Mouse (Mus musculus) neural tube, embryonic 12.5 days (tissue): ENCODE data around the gene Gm9918. TPM values are rescaled to one million over a fixed set of nuclear protein-coding genes. Genes with fewer than 3 reads are reported as not detected.

Experiments
- ATAC-seq: fragments of 200-750 bp; cut with Nextera tagmentation; 2 replicates; pipeline ENCODE4 v1.8.0; 2017; ENCODE audit warnings: low read depth, mild to moderate bottlenecking, moderate TSS enrichment, moderate library complexity; ENCODE audit not compliant: low FRiP score
- H3K27ac ChIP-seq: fragments of 300-500 bp; sonication (generic); 2 replicates; pipeline ENCODE4 v1.5.1; 2016
- H3K27me3 ChIP-seq: fragments of 300-500 bp; sonication (generic); replicated peaks from 2 replicates; pipeline ENCODE4 v1.6.1; 2016; ENCODE audit warnings: mild to moderate bottlenecking
- H3K36me3 ChIP-seq: fragments of 300-500 bp; sonication (generic); 2 replicates; pipeline ENCODE4 v1.6.1; 2016; ENCODE audit warnings: mild to moderate bottlenecking
- H3K4me1 ChIP-seq: fragments of 300-500 bp; sonication (generic); 2 replicates; pipeline ENCODE4 v1.6.1; 2016
- H3K4me2 ChIP-seq: fragments of 300-500 bp; sonication (generic); replicated peaks from 2 replicates; pipeline ENCODE4 v1.6.1; 2016; ENCODE audit warnings: mild to moderate bottlenecking
- H3K4me3 ChIP-seq: fragments of 300-500 bp; sonication (generic); 2 replicates; pipeline ENCODE4 v1.5.1; 2016
- H3K9ac ChIP-seq: fragments of 300-500 bp; sonication (generic); 2 replicates; pipeline ENCODE4 v1.6.1; 2016; ENCODE audit warnings: mild to moderate bottlenecking
- H3K9me3 ChIP-seq: fragments of 300-500 bp; sonication (generic); 2 replicates; pipeline ENCODE4 v1.6.1; 2016; ENCODE audit warnings: mild to moderate bottlenecking
- WGBS: fragments of 180-500 bp; shearing (Covaris S2); methylation state at CpG from one replicate; pipeline ENCODE4 v1.1.7; 2016; 5-methylcytosine and 5-hydroxymethylcytosine counted together
- polyA plus RNA-seq: library from polyadenylated mRNA; unstranded; fragments of >200 nt; fragmentation: Nextera tagmentation; extraction: Ambion mirVana; gene quantifications from 2 replicates; pipeline ENCODE4 v1.2.1, GENCODE M21; 2016

The Gm9918 gene
- polyA plus RNA-seq, 1 experiment from 2014 or later: 0.23 TPM

GRCm38 (mm10) chr15:102238543-102239259, 31.7 kb upstream of the Gm9918 start:
- ATAC-seq: peak; percentile 39; the same call in 1 of the 2 replicates
- Histone ChIP-seq H3K9ac (no peak overlapping the region), H3K9me3 (no peaks in the 10 kb centered on the region), H3K4me3 (no peak overlapping the region), H3K4me2 (no peak overlapping the region), H3K36me3 (0 out of 2 replicates have a peak, but pooled peaks cover 4% of the 10 kb centered on the region), H3K27ac (no peak overlapping the region), H3K27me3 (peaks cover 18% of the 10 kb centered on the region), H3K4me1 (peaks cover 9% of the 10 kb centered on the region)
- WGBS: 90% methylated on average over 14 of the region's 14 CpGs

- peak; percentile 86 for ATAC-seq
- H3K4me2 ChIP-seq: no peak overlapping the region
- WGBS: 15% methylated on average over 9 of the region's 9 CpGs
- H3K9ac ChIP-seq: no peak overlapping the region
- H3K36me3 ChIP-seq: 0 out of 2 replicates have a peak, but pooled peaks cover 4% of the 10 kb centered on the region
- H3K27ac ChIP-seq: no peak overlapping the region
- H3K9me3 ChIP-seq: no peaks in the 10 kb centered on the region
- H3K4me3 ChIP-seq: no peak overlapping the region
- peaks cover 23% of the 10 kb centered on the region for H3K27me3 ChIP-seq
- H3K4me1 ChIP-seq: peaks cover 15% of the 10 kb centered on the region
Measured at GRCm38 (mm10) chr15:102239260-102239590, 31.1 kb upstream of the Gm9918 start.

- WGBS: 78% methylated on average over 11 of the region's 11 CpGs
- no peak overlapping the region for H3K9ac ChIP-seq
- 0 out of 2 replicates have a peak, but pooled peaks cover 4% of the 10 kb centered on the region for H3K36me3 ChIP-seq
- ATAC-seq: no peak
- H3K27me3 ChIP-seq: peaks cover 28% of the 10 kb centered on the region
- peaks cover 19% of the 10 kb centered on the region for H3K4me1 ChIP-seq
- H3K27ac ChIP-seq: no peak overlapping the region
- no peak overlapping the region for H3K4me2 ChIP-seq
- H3K9me3 ChIP-seq: no peaks in the 10 kb centered on the region
- no peak overlapping the region for H3K4me3 ChIP-seq
Measured at GRCm38 (mm10) chr15:102239851-102240250, 30.5 kb upstream of the Gm9918 start.

GRCm38 (mm10) chr15:102240607-102241006, 29.8 kb upstream of the Gm9918 start:
- Histone ChIP-seq H3K27me3 (peaks cover 35% of the 10 kb centered on the region), H3K9me3 (no peaks in the 10 kb centered on the region), H3K4me3 (no peak overlapping the region), H3K36me3 (0 out of 2 replicates have a peak, but pooled peaks cover 1% of the 10 kb centered on the region), H3K9ac (no peak overlapping the region), H3K27ac (no peak overlapping the region), H3K4me2 (no peak overlapping the region), H3K4me1 (peaks cover 26% of the 10 kb centered on the region)
- ATAC-seq: no peak
- 81% methylated on average over 4 of the region's 4 CpGs for WGBS

GRCm38 (mm10) chr15:102242404-102243228, 27.7 kb upstream of the Gm9918 start:
- no peaks in the 10 kb centered on the region for H3K9me3 ChIP-seq
- peak overlapping the region; percentile 44; the same call in 1 of the 2 replicates for H3K4me2 ChIP-seq

GRCm38 (mm10) chr15:102243229-102244190, 26.9 kb upstream of the Gm9918 start:
- ATAC-seq: no peak
- H3K4me1 ChIP-seq: peaks cover 48% of the 10 kb centered on the region
- H3K9ac ChIP-seq: peak overlapping the region; percentile 38; the same call in 1 of the 2 replicates
- peak overlapping the region; percentile 44 for H3K4me2 ChIP-seq
- H3K9me3 ChIP-seq: no peaks in the 10 kb centered on the region
- 0 out of 2 replicates have a peak overlapping the region, but pooled peaks have one; percentile 7 for H3K4me3 ChIP-seq
- H3K27ac ChIP-seq: no peak overlapping the region
- 9% methylated on average over 22 of the region's 22 CpGs for WGBS
- peaks cover 52% of the 10 kb centered on the region for H3K27me3 ChIP-seq
- no peaks in the 10 kb centered on the region for H3K36me3 ChIP-seq

More at GRCm38 (mm10) chr15:102242404-102243228, 27.7 kb upstream of the Gm9918 start:
- Histone ChIP-seq H3K27ac (no peak overlapping the region), H3K4me3 (no peak overlapping the region), H3K36me3 (no peaks in the 10 kb centered on the region), H3K4me1 (peaks cover 40% of the 10 kb centered on the region), H3K27me3 (peaks cover 45% of the 10 kb centered on the region), H3K9ac (no peak overlapping the region)
- 25% methylated on average over 12 of the region's 12 CpGs for WGBS
- no peak for ATAC-seq

- no peak overlapping the region for H3K27ac ChIP-seq
- peak overlapping the region; percentile 56 for H3K4me3 ChIP-seq
- 0 out of 2 replicates have a peak overlapping the region, but pooled peaks have one; percentile 61 for H3K9ac ChIP-seq
- H3K27me3 ChIP-seq: peaks cover 57% of the 10 kb centered on the region
- H3K36me3 ChIP-seq: no peaks in the 10 kb centered on the region
- H3K4me1 ChIP-seq: peaks cover 55% of the 10 kb centered on the region
- H3K9me3 ChIP-seq: no peaks in the 10 kb centered on the region
- no peak for ATAC-seq
- WGBS: 6% methylated on average over 19 of the region's 19 CpGs
- peak overlapping the region; percentile 97 for H3K4me2 ChIP-seq
Measured at GRCm38 (mm10) chr15:102244306-102245191, 25.8 kb upstream of the Gm9918 start.

- no peak for ATAC-seq
- Histone ChIP-seq H3K4me1 (peaks cover 61% of the 10 kb centered on the region), H3K9me3 (no peaks in the 10 kb centered on the region), H3K27ac (no peak overlapping the region), H3K4me2 (peak overlapping the region; percentile 97), H3K36me3 (no peaks in the 10 kb centered on the region), H3K27me3 (peaks cover 54% of the 10 kb centered on the region), H3K4me3 (peak overlapping the region; percentile 56), H3K9ac (peak overlapping the region; percentile 61)
- 3% methylated on average over 14 of the region's 14 CpGs for WGBS
Measured at GRCm38 (mm10) chr15:102245461-102245881, 24.9 kb upstream of the Gm9918 start.

- Histone ChIP-seq H3K9me3 (no peaks in the 10 kb centered on the region), H3K36me3 (no peaks in the 10 kb centered on the region), H3K4me2 (peak overlapping the region; percentile 97), H3K27me3 (peaks cover 54% of the 10 kb centered on the region), H3K9ac (peak overlapping the region; percentile 61), H3K4me1 (peaks cover 61% of the 10 kb centered on the region), H3K27ac (peak overlapping the region; percentile 59), H3K4me3 (peak overlapping the region; percentile 56)
- ATAC-seq: peak; percentile 76
- under 1% methylated on average over 41 of the region's 44 CpGs for WGBS
Measured at GRCm38 (mm10) chr15:102245891-102246741, 24.2 kb upstream of the Gm9918 start.

GRCm38 (mm10) chr15:102246866-102247251, 23.5 kb upstream of the Gm9918 start:
- peaks cover 52% of the 10 kb centered on the region for H3K27me3 ChIP-seq
- no peaks in the 10 kb centered on the region for H3K9me3 ChIP-seq
- peak overlapping the region; percentile 97 for H3K4me2 ChIP-seq
- ATAC-seq: peak; percentile 69
- peaks cover 61% of the 10 kb centered on the region for H3K4me1 ChIP-seq
- H3K27ac ChIP-seq: no peak overlapping the region
- peak overlapping the region; percentile 61 for H3K9ac ChIP-seq
- no peaks in the 10 kb centered on the region for H3K36me3 ChIP-seq
- under 1% methylated on average over 33 of the region's 35 CpGs for WGBS
- H3K4me3 ChIP-seq: peak overlapping the region; percentile 56
